Mouse (Mus musculus) liver, postnatal 0 days (tissue): ENCODE data around the gene Cyp2d11. TPM values are rescaled to one million over a fixed set of nuclear protein-coding genes. Genes with fewer than 3 reads are reported as not detected.

Experiments
- ATAC-seq: fragments of 200-750 bp; cut with Nextera tagmentation; 2 replicates; pipeline ENCODE4 v1.8.0; 2017; ENCODE audit warnings: mild to moderate bottlenecking, moderate library complexity
- DNase-seq: peaks from one replicate; pipeline ENCODE4 v3.0.0-alpha.2; 2016
- H3K27ac ChIP-seq: fragments of 300-500 bp; sonication (generic); 2 replicates; pipeline ENCODE4 v1.5.1; 2014; ENCODE audit warnings: antibody characterized with exemption, moderate library complexity, mild to moderate bottlenecking, low read depth
- H3K27me3 ChIP-seq: fragments of 300-500 bp; sonication (generic); 2 replicates; pipeline ENCODE4 v1.6.1; 2014; ENCODE audit warnings: low read length, control low read depth, mixed read lengths; ENCODE audit not compliant: insufficient read depth
- H3K36me3 ChIP-seq: fragments of 300-500 bp; sonication (generic); replicated peaks from 2 replicates; pipeline ENCODE4 v1.6.1; 2014; ENCODE audit warnings: mild to moderate bottlenecking, control low read depth, low read length, moderate library complexity, mixed read lengths; ENCODE audit not compliant: insufficient read depth
- H3K4me1 ChIP-seq: fragments of 300-500 bp; sonication (generic); 2 replicates; pipeline ENCODE4 v1.6.1; 2014; ENCODE audit warnings: antibody characterized with exemption, mild to moderate bottlenecking, control low read depth; ENCODE audit not compliant: insufficient read depth
- H3K4me2 ChIP-seq: fragments of 300-500 bp; sonication (generic); 2 replicates; pipeline ENCODE4 v1.6.1; 2014; ENCODE audit warnings: low read depth, mild to moderate bottlenecking, low read length, moderate library complexity, mixed read lengths
- H3K4me3 ChIP-seq: fragments of 300-500 bp; sonication (generic); 2 replicates; pipeline ENCODE4 v1.5.1; 2014; ENCODE audit warnings: low read depth, low read length
- H3K9ac ChIP-seq: fragments of 300-500 bp; sonication (generic); replicated peaks from 2 replicates; pipeline ENCODE4 v1.6.1; 2014; ENCODE audit warnings: mild to moderate bottlenecking, moderate library complexity
- H3K9me3 ChIP-seq: fragments of 300-500 bp; sonication (generic); 2 replicates; pipeline ENCODE4 v1.6.1; 2016; ENCODE audit warnings: mild to moderate bottlenecking, control low read depth, low read length, mixed read lengths
- CTCF ChIP-seq: sonication (generic); IDR thresholded peaks from 2 replicates; pipeline ENCODE4 v1.5.1; 2016; ENCODE audit warnings: antibody characterized with exemption, low read depth
- EP300 ChIP-seq: IDR thresholded peaks from 2 replicates; pipeline ENCODE4 v1.6.1; 2016; ENCODE audit warnings: antibody characterized with exemption, low read depth, mild to moderate bottlenecking
- WGBS: fragments of 180-500 bp; shearing (Covaris S2); extraction: QIAGEN DNeasy Blood & Tissue Kit; methylation state at CpG from one replicate; pipeline ENCODE4 v1.1.7; 2014; ENCODE audit not compliant: insufficient replicate concordance; 5-methylcytosine and 5-hydroxymethylcytosine counted together
- polyA plus RNA-seq: library from polyadenylated mRNA; unstranded; fragments of >200 nt; fragmentation: Nextera tagmentation; extraction: Ambion mirVana; gene quantifications from 2 replicates; pipeline ENCODE4 v1.2.1, GENCODE M21; 2015

Cyp2d11 gene
- polyA plus RNA-seq, 1 experiment from 2014 or later: 0.25 TPM

- H3K27ac ChIP-seq: peak overlapping the region; percentile 99
- H3K4me3 ChIP-seq: peak overlapping the region; percentile 44
- 51% methylated on average over 15 of the region's 15 CpGs for WGBS
- no peaks in the 10 kb centered on the region for H3K9me3 ChIP-seq
- H3K4me1 ChIP-seq: 0 out of 2 replicates have a peak, but pooled peaks cover 7% of the 10 kb centered on the region
- peak overlapping the region; percentile 67 for H3K4me2 ChIP-seq
- peak; percentile 55; the same call in 1 of the 2 replicates for TF ChIP-seq EP300
- TF ChIP-seq CTCF: no peak
- H3K36me3 ChIP-seq: peaks cover 9% of the 10 kb centered on the region; the same call in 1 of the 2 replicates
- H3K9ac ChIP-seq: peak overlapping the region; percentile 71
- 0 out of 2 replicates have a peak, but pooled peaks have one; percentile 5 for ATAC-seq
- H3K27me3 ChIP-seq: no peaks in the 10 kb centered on the region
- DNase-seq: no peak
These were observed 15.3 kb downstream of the Cyp2d11 start for GRCm38 (mm10) chr15:82378261-82379180.

DNA sequence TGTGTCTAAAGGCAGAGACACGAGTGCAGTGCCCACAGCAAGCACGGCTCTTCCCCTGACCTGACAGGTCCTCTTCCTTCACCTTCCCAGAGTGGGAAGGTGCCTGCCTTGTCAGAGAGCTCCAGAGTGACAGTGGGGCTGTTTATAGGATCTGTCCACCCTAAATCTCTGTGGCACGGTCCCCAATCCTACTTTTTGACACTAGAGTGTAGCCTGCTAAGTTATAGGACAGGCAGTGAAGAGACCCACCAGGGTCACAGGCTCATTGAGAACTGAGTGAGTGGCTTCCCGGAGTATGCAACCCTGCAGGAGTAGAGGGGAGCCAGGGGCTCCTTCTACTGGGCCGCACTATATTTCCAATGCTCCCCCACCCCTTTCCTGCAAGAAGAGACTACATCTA lies 16.1 kb downstream of the Cyp2d11 start:
- Histone ChIP-seq H3K4me3 (peak overlapping the region; percentile 44; the same call in 1 of the 2 replicates), H3K9ac (peak overlapping the region; percentile 71), H3K4me2 (peak overlapping the region; percentile 67), H3K9me3 (no peaks in the 10 kb centered on the region), H3K27me3 (no peaks in the 10 kb centered on the region), H3K27ac (peak overlapping the region; percentile 99), H3K4me1 (0 out of 2 replicates have a peak, but pooled peaks cover 7% of the 10 kb centered on the region), H3K36me3 (peaks cover 9% of the 10 kb centered on the region; the same call in 1 of the 2 replicates)
- no peak for TF ChIP-seq EP300
- no peak for TF ChIP-seq CTCF
- WGBS: 58% methylated on average over 5 of the region's 5 CpGs
- no peak for DNase-seq
- no peak for ATAC-seq

GRCm38 (mm10) chr15:82376393-82377138 lies 17.3 kb downstream of the Cyp2d11 start:
- no peak overlapping the region for H3K4me3 ChIP-seq
- DNase-seq (no peak), ATAC-seq (no peak)
- 0 out of 2 replicates have a peak, but pooled peaks cover 7% of the 10 kb centered on the region for H3K4me1 ChIP-seq
- TF ChIP-seq CTCF: no peak
- TF ChIP-seq EP300: peak; percentile 37; the same call in 1 of the 2 replicates
- no peaks in the 10 kb centered on the region for H3K9me3 ChIP-seq
- H3K27me3 ChIP-seq: no peaks in the 10 kb centered on the region
- no peak overlapping the region for H3K9ac ChIP-seq
- H3K27ac ChIP-seq: peak overlapping the region; percentile 99
- no peak overlapping the region for H3K4me2 ChIP-seq
- peaks cover 9% of the 10 kb centered on the region; the same call in 1 of the 2 replicates for H3K36me3 ChIP-seq
- 69% methylated on average over 17 of the region's 17 CpGs for WGBS

GRCm38 (mm10) chr15:82375855-82376254 lies 18.0 kb downstream of the Cyp2d11 start:
- no peak for DNase-seq
- 75% methylated on average over 9 of the region's 9 CpGs for WGBS
- H3K9ac ChIP-seq: no peak overlapping the region
- no peak overlapping the region for H3K4me2 ChIP-seq
- ATAC-seq: no peak
- no peaks in the 10 kb centered on the region for H3K27me3 ChIP-seq
- H3K27ac ChIP-seq: no peak overlapping the region
- peaks cover 9% of the 10 kb centered on the region; the same call in 1 of the 2 replicates for H3K36me3 ChIP-seq
- H3K4me1 ChIP-seq: 0 out of 2 replicates have a peak, but pooled peaks cover 7% of the 10 kb centered on the region
- no peak for TF ChIP-seq EP300
- TF ChIP-seq CTCF: no peak
- H3K4me3 ChIP-seq: no peak overlapping the region
- no peaks in the 10 kb centered on the region for H3K9me3 ChIP-seq

DNA sequence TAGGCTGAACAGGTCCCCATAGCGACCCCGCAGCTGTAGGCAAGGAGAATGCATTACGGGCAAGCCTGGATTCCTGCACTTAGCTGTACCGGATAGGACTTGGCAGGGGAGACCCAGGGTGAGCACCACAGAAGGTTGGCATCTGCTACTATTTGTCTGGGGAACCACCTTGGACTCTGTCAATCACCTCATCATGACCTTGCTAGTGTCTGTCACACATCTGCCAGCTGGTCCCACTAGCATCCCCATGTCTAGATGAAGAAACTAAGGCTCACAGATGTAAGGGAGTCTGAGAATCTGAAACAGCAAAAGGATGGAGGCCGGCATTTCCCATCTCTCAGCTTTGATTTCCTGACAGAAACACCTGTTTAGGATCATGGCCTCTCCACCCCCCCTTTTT lies 19.4 kb downstream of the Cyp2d11 start:
- H3K4me3 ChIP-seq: no peak overlapping the region
- DNase-seq: no peak
- WGBS: 81% methylated on average over 5 of the region's 5 CpGs
- peaks cover 9% of the 10 kb centered on the region; the same call in 1 of the 2 replicates for H3K36me3 ChIP-seq
- no peak for ATAC-seq
- H3K9ac ChIP-seq: no peak overlapping the region
- TF ChIP-seq EP300 (no peak), CTCF (no peak)
- H3K4me2 ChIP-seq: no peak overlapping the region
- 0 out of 2 replicates have a peak, but pooled peaks cover 7% of the 10 kb centered on the region for H3K4me1 ChIP-seq
- no peak overlapping the region for H3K27ac ChIP-seq
- H3K27me3 ChIP-seq: no peaks in the 10 kb centered on the region
- no peaks in the 10 kb centered on the region for H3K9me3 ChIP-seq

GRCm38 (mm10) chr15:82372991-82373390 lies 20.8 kb downstream of the Cyp2d11 start:
- no peak for TF ChIP-seq CTCF
- TF ChIP-seq EP300: no peak
- H3K9me3 ChIP-seq: no peaks in the 10 kb centered on the region
- H3K27ac ChIP-seq: no peak overlapping the region
- H3K4me3 ChIP-seq: no peak overlapping the region
- no peaks in the 10 kb centered on the region for H3K27me3 ChIP-seq
- H3K4me2 ChIP-seq: no peak overlapping the region
- H3K9ac ChIP-seq: no peak overlapping the region
- H3K4me1 ChIP-seq: 0 out of 2 replicates have a peak, but pooled peaks cover 7% of the 10 kb centered on the region
- no peak for ATAC-seq
- 85% methylated on average over 5 of the region's 5 CpGs for WGBS
- H3K36me3 ChIP-seq: peaks cover 9% of the 10 kb centered on the region; the same call in 1 of the 2 replicates
- no peak for DNase-seq
